Mouse (Mus musculus) retina, postnatal 7 days (tissue): ENCODE results near the gene Abhd2.
A peak's percentile ranks its signal among the peaks of the same experiment; 100 is the strongest.
"Not testable (repeated sequence)": the region's sequence is repeated elsewhere in the genome, so short reads cannot be mapped to it uniquely, and the experiment has no call there.

Experiments used
- DNase-seq: peaks from one replicate; pipeline ENCODE4 v3.0.0-alpha.2; 2012; ENCODE audit warnings: low read depth, low spot score

Gene Abhd2

DNA sequence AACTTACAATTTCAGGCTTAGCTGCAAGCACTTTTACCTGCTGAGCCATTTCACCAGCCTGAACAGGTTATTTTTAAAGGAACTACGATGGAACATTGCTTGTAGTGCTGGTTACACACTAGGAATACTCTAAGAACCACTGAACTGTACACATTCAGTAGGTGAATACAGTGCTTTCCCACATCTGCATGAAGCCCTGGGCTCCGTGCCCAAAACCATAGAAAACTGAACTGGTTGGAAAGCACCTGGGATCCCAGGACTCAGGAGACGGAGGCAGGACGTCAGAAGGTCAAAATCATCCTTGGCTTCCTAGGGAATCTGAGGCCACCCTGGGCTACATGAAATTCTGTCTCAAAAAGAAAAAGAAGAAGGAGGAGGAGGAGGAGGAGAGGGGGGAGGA is 6.8 kb upstream of the Abhd2 start:
- DNase-seq = no peak

DNA sequence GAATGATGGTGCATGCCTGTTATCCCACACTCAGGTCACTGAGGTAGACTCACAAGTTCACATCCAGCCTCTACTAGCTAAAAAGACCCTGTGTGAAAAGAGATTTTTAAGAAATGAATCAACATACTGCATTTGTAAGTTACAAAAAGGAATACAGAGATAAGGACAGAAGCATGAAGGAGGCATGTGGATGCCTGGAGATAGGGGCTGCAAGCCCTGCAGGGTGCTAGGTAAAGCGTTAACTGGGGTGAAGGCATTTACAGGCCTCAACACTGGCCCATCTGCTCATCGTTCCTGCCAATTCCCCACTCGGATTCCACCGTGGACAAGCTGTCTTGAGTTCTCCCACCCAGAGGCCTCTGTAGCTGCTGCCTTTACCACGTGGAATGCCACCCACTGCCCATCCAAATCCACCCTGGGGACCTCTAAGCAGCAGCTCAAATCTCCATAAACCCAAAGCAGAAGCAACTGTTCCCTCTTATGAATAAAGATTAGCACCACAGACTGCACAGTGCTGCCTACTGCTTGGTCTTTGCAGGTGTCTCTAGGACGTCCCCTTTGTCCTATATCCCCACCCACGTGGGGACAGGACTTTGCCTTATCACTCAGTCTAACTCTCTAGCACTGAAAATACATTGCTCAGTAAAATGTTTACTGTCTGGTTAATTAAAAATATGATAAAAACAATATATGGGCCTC is 5.2 kb upstream of the Abhd2 start:
- DNase-seq = no peak

DNA sequence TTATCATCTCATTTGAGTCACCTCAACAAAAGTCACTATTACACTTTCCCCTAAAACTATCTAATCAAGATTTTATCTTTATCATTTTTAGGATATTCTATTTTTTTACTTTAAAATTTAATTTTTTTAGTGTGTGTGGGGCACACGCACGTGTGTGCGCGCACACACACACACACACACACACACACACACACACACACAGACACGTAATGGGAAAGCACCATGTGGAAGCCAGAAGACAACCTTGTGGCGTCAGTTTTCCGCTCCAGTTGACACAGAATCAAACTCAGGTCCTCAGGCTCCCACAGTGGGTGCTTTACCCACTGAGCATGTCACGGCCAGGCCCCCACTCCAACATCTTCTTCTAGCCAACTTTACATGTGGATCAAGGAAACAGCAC is 4.1 kb upstream of the Abhd2 start:
- DNase-seq = no peak

DNA sequence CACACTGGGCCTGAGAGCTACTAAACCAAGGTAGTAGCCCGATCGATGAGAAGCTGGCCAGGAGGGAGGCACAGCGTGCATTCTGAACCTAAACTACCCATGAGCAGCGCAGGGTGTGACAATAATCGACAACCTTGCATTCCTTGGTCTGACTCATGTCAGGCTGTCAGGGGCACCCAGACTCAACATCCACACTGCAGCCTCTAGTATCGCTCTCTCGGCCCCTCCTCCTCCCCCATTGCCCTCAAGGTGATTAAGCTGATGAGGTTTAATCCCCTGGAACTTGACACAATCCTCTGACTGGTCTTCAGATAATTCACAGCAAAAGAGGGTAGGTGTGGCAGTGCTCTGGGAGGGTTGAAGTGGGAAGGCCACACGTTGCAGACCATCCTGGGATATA is 3.6 kb upstream of the Abhd2 start:
- no peak for DNase-seq

DNA sequence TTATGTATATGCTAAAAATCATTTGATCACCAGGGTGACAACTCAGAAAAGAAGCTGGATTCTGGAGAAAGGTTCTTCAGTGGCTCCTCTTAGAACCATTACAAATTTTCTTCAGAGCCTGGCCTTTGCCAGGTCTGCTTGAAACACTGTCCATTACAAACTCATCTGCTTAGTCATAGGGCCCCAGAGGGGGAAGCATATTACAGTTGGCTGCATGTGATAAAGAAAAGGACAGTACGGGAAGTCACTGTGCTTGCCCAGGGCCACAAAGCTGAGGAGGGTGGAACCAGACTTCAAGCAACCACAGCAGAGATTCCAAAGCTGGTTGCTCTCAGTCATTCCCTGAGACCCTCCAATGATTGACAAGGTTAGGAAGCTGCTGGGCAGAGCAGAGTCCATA is 3.1 kb upstream of the Abhd2 start:
- DNase-seq = no peak

DNA sequence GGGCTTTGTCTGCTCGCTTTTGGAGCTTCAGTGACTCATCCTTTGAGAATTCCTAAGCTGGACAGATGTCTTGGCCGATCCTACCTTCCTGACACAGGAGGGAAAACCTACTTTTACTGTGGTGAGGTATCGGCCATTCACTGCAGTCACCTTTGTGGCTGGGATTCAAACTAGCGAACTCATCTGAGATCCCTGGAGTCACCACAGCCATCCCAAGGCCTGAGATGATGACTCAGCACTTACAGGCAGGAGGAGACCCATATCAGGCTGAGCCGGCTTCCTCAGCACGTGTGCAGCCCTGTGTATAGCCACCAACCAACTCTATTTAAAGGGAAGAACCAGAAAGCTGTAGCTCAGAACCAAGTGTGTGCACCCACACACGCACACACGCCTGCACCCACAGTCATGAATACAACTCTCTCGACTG is 2.0 kb upstream of the Abhd2 start:
- DNase-seq = no peak

DNA sequence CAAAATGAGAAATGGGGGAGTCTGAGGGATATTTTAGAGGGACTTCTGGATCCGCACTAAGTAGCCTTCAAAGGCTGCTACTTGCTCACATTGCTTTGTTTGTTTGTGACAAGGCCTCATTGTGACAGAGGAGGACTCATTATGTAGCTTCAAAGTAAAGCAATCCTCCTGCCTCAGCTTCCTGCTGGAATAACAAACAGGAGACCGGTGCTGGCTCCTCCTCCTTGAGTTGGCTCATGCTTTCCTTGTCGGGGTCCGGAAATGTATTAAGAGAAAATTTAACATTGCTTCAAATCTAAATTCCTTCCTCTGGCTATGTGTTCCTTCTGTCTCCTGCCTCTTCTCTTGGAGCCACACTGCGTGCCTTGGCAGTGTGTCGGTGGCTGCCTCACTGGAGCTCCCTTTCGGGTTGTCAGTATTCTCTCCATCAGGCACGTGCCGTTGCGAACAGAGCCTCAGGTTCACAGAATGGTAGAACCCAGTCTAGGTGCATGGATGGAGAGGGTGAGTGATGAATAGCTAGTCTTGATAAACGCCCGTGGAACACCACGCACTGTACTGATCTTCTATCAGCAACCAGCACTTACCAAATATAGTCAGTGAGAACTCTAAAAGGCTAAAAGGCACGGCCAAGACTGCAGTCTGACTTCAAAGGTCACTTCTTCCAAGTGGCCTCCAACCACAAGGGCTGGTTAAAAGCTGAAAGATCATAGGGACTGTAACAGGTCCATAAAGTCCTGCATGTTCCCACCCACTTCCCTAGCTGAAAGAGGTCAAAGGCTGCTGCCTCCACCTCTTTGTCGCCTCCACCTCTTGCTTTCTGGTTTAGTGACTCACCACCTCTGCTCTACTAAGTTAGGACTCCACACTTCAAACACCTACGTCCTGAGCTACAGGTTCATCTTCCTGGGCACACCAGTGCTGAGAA is 874 bp upstream of the Abhd2 start:
- no peak for DNase-seq

DNA sequence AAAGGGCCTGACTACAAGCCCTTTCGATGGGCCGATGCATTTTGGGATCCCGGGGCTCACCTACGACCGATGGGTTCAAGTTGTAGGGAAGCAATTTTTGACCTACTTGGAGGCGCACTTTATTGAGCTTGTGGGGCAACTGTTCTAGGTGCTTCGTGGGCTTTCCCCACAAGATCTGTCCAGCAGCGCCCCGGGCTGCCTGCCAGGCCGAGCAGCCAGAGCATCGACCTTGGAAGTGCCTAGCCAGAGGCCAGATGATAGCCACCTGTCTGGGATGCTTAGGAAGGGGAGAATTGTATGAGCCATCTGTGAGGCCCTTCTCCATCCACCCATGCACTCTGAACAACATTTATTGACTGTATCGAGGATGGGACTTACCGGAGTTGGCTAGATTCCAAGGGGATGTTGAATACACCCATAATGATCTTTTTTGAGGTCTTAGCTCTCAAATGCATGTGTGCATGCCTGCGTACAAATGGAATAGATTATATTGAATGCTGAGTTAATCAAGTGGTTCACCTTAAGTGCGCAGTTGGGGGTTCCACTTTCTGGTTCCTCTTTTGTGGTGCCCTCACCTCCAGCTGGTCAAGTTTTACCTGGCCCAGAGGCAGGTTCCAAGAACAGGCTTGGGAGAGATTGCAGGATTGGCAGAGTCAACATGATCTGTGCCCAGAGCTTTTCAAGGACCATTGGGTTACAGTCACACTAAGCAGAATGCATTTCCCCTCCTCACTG is 906 bp downstream of the Abhd2 start:
- no peak for DNase-seq

DNA sequence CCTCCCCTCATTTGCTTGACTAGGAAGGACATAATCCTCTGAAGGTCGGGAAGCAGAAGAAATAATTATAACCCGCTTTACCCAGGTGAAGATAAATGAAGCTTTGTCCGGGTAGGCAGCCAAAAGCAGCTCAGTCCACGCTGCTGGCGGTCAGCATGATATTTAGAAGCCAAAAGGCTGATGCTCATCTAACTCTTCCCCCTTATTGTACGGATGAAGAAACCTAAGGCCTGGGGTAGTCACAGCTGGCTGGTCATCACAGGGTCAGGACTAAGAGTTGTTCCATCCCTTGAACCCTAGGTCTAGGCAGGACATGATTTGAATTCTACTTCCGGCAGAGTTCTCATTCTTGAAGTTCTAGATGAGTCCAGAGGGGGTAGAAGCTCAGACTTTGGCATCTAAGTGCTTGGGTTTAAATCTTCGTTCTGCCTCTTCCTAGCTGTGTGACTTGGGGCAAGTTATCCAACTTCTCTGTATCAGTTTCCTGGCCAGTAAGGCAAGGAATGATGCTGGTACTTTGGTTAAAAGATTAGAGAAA is 1.5 kb downstream of the Abhd2 start:
- no peak for DNase-seq

DNA sequence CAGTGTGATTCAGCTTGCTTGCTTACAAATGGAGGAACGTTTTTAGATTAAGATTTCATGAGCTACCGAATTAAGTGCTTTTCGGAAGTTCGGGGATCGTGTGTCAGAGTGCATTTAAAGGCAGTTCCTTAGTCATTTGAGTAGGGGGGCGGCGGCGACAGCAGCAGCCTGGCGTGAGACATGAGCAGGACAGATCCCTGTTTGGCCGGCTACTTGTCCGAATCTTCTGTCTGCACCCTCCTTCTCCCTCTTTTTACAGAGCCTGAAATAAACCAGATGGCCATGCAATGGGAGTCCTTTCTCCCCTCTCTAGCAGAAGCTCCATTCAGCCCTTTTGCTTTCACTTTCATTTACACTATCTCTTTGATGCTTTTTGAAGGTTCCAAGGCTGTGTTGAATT is 2.3 kb downstream of the Abhd2 start:
- no peak for DNase-seq

DNA sequence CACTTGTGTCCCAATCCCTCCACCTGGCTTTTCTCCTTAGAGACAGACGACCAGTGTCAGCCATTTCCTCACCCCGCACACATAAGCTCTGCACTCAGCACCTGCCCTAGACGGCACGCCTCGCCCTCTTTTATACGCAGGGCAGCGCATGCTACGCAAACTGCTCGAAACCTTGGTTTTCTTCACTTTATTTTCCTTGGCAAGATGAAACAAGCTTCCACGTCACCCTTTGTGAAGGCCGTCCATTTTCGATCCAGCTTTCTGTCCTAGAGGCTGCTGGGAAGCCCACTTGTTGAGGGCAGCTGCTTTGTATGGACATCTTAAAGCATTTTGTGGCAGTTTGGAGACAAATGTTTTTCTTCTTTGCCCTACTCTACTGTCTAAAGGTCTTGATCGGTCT is 5.4 kb downstream of the Abhd2 start:
- no peak for DNase-seq

DNA sequence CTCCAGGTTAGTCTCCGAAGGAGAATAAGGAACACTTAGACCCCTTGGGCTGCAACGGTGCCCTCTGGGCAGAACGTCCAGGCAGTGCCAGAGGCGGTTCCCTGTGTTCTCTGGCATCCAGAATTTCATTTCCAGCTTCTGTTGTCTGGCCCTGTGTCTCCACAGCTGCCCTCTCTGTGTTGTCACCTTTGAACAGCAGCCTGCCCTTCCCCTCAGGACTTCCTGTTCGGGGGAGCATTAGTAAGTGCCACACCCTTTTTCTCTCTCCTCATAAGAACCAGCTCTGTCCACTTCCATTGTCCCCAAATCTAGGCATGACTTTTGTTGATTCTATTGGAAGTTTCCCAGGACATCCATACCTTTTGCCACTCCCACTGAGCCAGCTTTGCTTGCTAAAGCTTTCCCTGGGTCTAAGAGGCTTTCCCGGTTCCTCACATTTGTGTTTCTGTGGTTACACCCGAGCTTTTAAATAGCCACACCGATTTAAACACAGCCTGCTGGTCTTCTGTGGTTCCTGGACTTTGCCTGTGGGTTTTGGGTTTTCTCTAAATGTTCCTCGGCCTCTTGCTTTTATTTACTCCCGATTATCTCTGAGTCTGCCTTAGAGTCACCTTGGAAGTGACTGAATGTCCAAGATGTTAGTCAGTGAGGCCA is 6.5 kb downstream of the Abhd2 start:
- DNase-seq = no peak

DNA sequence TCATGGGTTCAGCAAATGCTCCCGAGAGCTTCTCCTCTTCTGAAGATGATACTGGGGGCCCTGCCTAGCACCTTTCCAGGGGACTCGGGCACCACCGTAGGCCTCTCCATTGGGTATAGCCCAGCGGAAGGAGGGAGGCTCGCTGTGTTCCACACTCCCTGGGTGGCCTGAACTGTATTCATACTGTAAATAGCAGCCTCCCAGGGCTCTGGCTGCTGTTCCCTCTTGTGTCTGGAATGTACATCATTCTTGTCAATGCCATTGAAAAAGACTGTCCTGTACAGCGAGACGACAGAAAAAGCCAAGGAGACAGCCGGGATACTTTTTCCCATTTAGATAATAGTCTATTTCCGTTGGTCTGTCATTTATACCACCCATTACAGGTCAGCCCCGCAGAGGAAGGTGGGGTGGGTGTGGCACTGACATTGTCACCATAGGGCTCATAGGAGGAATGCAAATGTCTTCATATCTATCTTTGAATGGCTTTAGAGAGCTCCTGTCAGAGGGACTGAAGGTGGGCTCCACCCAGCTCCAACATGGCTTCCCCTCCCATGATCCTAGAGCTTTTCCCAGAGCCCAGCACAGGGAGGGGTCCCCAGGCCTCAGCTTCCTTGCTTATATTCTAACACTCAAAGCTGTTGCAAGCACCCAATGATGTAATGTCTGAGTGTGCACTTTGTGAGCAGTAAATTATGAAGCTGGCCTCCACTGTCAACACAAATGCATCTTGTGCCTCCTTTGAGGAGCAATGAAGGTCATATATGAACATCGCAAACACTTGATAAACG is 10.1 kb downstream of the Abhd2 start:
- no peak for DNase-seq

DNA sequence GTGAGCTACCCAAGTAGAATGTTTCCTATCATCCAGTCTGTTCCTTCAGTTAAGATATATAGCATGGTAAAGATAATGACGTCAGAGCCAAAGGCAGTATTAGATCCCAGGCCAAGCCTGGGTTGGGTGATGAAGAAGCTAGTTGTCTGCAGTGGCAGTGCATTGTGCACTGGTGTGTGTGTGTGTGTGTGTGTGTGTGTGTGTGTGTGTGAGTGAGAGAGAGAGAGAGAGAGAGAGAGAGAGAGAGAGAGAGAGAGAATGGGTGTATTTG is 10.6 kb downstream of the Abhd2 start:
- not testable (repeated sequence) for DNase-seq

DNA sequence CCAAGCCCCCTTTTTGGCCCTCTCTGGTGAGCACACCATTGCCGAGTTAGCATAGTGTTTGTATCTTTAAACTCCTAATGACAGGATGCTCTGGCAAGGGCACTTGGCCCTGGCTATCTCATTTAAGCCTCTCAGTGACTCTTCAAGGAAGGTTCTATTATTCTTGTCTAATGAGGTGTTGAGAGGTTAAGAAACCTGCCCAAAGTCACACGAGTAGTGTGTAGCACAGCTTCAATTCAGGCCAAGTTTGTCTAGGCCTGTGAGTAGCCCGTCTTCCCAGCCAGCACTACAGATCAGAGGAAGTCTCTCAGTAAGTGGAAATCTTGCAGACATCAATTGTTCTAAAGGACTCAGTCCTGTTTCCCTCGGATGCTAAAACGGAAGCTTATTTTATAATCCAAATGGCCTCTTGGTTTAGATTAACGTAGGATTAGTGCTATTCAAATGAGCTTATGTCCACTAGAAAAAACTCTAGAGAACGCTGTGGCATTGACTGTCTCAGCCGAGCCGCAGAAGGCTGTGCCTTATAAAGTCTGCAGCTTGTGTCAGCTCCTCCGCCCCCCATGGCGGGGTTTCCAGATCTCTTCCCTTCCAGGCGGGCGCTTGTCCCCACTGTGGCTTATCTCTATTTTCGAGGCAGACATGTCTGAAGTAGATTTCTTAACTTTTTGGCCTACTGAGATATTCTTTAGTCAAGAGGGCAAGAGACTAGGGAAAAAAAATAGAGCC is 11.3 kb downstream of the Abhd2 start:
- DNase-seq = peak; percentile 53

DNA sequence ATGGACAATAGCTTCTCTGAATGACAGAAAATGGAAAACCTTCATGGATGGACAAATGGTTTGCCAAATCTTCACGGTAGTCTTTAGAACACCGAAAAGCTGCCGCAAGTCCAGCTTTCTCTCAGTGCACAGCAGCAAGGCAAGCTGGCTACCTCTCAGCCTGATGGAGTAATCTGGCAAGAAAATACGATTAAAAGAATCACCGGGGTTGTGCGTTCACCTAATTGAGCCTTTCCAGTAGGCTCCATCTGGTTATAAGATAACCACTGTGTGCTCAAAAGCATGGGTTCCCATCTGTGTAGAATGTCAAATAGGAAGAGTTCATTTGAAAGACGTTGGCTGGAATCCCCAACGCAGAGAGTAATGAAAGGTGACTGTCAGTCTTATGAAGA is 11.9 kb downstream of the Abhd2 start:
- DNase-seq = no peak

DNA sequence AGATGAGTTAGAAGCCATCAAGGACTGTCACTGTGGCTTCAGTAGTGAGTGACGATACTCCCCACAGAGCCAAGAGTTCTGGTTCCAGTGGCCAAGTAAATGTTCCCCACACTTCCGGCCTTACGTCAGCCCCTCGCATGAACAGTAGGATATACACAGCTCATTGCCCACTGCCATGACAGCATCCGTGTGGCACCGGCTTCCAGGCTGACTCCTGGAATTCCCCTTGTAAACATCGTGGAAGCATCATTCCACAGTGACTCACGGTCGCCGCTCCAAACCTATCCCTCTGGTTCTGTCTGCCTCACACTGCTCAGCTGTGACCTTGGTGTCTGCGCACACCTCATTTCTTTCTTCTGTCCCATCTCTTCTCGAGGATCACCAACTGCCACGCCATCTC is 12.4 kb downstream of the Abhd2 start:
- DNase-seq = no peak

DNA sequence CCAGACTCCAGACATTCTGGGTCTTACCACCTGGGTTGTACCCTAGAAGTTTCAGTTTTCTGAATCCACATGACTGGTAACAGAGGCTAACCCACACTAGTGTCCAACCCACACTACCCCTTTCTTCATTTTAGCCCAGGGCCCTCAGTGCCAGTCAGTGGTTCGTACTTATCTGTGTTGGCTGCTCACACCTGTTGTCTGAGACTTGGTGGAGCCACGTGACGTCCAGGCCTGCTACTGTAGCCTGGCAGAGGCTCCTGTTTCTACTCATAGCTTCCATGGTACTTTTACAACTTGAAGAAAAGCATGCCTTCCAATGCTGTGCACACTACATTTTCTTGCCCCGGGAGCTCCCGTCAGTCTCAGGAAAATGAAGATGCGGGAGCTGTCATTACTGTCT is 14.2 kb downstream of the Abhd2 start:
- DNase-seq = no peak

DNA sequence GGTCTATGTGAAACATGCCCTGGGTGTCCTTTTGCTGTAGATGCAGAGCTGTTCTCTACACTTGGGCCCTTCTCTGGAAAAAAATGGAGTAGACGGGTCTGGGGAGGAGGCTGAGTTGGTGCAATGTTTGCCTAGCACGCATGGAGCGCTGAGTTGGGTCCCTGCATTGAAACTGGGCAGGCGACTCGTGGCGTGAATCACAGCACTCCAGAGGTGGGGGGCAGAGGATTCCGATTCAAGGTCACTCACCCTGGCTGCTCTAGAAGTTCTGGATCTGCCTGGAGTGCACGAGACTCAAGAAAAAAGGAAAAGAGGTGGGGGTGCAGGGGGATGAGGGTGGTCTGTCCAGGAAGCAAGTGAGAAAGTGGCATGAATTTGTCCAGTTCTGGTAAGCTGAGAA is 14.9 kb downstream of the Abhd2 start:
- no peak for DNase-seq

DNA sequence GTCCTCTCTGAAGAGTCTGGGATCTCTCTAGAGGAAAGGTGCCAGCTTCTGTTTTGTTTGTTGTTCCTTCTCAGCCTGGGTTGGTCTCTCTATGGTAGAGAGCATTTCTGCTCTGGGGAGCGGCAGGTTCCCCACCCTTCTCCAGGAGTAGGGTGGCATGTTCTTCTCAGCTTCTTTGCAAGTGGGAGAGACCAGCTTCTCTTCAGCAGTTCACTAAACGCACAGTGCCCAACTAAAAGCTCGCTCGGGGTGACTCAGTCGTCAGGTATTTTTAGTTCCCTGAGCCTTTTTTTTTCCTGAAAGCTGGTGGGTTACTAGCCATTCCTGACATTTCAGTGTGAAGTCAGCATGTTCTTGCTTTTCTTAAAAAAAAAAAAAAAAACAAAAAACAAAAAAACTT is 15.4 kb downstream of the Abhd2 start:
- no peak for DNase-seq
